Mouse (Mus musculus) left cerebral cortex, adult 11 months (tissue): ENCODE data around the gene Prkg1.

Source experiments
- DNase-seq: peaks from one replicate; pipeline ENCODE4 v3.0.0; 2022; ENCODE audit warnings: low spot score

The Prkg1 gene

GRCm38 (mm10) chr19:31621716-31622115, 143.1 kb downstream of the Prkg1 start:
- no peak for DNase-seq

- no peak for DNase-seq
These were observed 148.0 kb downstream of the Prkg1 start for GRCm38 (mm10) chr19:31616830-31617229.

- no peak for DNase-seq
These were observed 148.7 kb downstream of the Prkg1 start for GRCm38 (mm10) chr19:31616159-31616558.

- DNase-seq, result no peak
These were observed 151.7 kb downstream of the Prkg1 start for GRCm38 (mm10) chr19:31613146-31613545.

GRCm38 (mm10) chr19:31602578-31602977, 162.3 kb downstream of the Prkg1 start:
- DNase-seq, result no peak

GRCm38 (mm10) chr19:31594011-31594410, 170.8 kb downstream of the Prkg1 start:
- DNase-seq, result no peak

- DNase-seq, result no peak
These were observed 174.1 kb downstream of the Prkg1 start for GRCm38 (mm10) chr19:31590701-31591100.

- DNase-seq, result no peak
These were observed 187.7 kb downstream of the Prkg1 start for GRCm38 (mm10) chr19:31577092-31577491.

GRCm38 (mm10) chr19:31564329-31564728, 200.5 kb downstream of the Prkg1 start:
- DNase-seq, result peak; percentile 23

GRCm38 (mm10) chr19:31546063-31546462, 218.8 kb downstream of the Prkg1 start:
- no peak for DNase-seq

GRCm38 (mm10) chr19:31531249-31531740, 233.5 kb downstream of the Prkg1 start:
- DNase-seq, result no peak

GRCm38 (mm10) chr19:31530616-31531015, 234.2 kb downstream of the Prkg1 start:
- DNase-seq, result no peak

- DNase-seq, result no peak
These were observed 234.9 kb downstream of the Prkg1 start for GRCm38 (mm10) chr19:31529890-31530289.

GRCm38 (mm10) chr19:31514490-31514889, 250.3 kb downstream of the Prkg1 start:
- no peak for DNase-seq

GRCm38 (mm10) chr19:31507831-31508230, 257.0 kb downstream of the Prkg1 start:
- DNase-seq, result no peak

GRCm38 (mm10) chr19:31506296-31506695, 258.5 kb downstream of the Prkg1 start:
- no peak for DNase-seq

- DNase-seq, result no peak
These were observed 259.8 kb downstream of the Prkg1 start for GRCm38 (mm10) chr19:31505041-31505440.

- DNase-seq, result no peak
These were observed 267.4 kb downstream of the Prkg1 start for GRCm38 (mm10) chr19:31497386-31497785.

GRCm38 (mm10) chr19:31489606-31490005, 275.2 kb downstream of the Prkg1 start:
- DNase-seq, result no peak

GRCm38 (mm10) chr19:31471766-31472165, 293.1 kb downstream of the Prkg1 start:
- DNase-seq, result no peak

- no peak for DNase-seq
These were observed 304.6 kb downstream of the Prkg1 start for GRCm38 (mm10) chr19:31460188-31460587.

GRCm38 (mm10) chr19:31444101-31444500, 320.7 kb downstream of the Prkg1 start:
- no peak for DNase-seq

GRCm38 (mm10) chr19:31442311-31442710, 322.5 kb downstream of the Prkg1 start:
- DNase-seq, result no peak

- no peak for DNase-seq
These were observed 331.4 kb downstream of the Prkg1 start for GRCm38 (mm10) chr19:31433446-31433845.

- no peak for DNase-seq
These were observed 333.4 kb downstream of the Prkg1 start for GRCm38 (mm10) chr19:31431411-31431810.
